Mouse (Mus musculus) forebrain, embryonic 12.5 days (tissue): Measurements from ENCODE around the gene Neurl4. TPM values are rescaled to one million over a fixed set of nuclear protein-coding genes. Genes with fewer than 3 reads are reported as not detected.
"Not testable (repeated sequence)": the region's sequence is repeated elsewhere in the genome, so short reads cannot be mapped to it uniquely, and the experiment has no call there.

Source experiments
- ATAC-seq: fragments of 200-750 bp; cut with Nextera tagmentation; 2 replicates; pipeline ENCODE4 v1.8.0; 2017; ENCODE audit warnings: moderate TSS enrichment; ENCODE audit not compliant: low FRiP score
- H3K27ac ChIP-seq: fragments of 300-500 bp; sonication (generic); 2 replicates; pipeline ENCODE4 v1.5.1; 2016; ENCODE audit warnings: mild to moderate bottlenecking
- H3K27me3 ChIP-seq: fragments of 300-500 bp; sonication (generic); 2 replicates; pipeline ENCODE4 v1.6.1; 2016; ENCODE audit warnings: mild to moderate bottlenecking
- H3K36me3 ChIP-seq: fragments of 300-500 bp; sonication (generic); replicated peaks from 2 replicates; pipeline ENCODE4 v1.6.1; 2016; ENCODE audit warnings: mild to moderate bottlenecking
- H3K4me1 ChIP-seq: fragments of 300-500 bp; sonication (generic); 2 replicates; pipeline ENCODE4 v1.6.1; 2016
- H3K4me2 ChIP-seq: fragments of 300-500 bp; sonication (generic); 2 replicates; pipeline ENCODE4 v1.6.1; 2016; ENCODE audit warnings: mild to moderate bottlenecking, moderate library complexity
- H3K4me3 ChIP-seq: fragments of 300-500 bp; sonication (generic); replicated peaks from 2 replicates; pipeline ENCODE4 v1.5.1; 2016; ENCODE audit warnings: mild to moderate bottlenecking
- H3K9ac ChIP-seq: fragments of 300-500 bp; sonication (generic); 2 replicates; pipeline ENCODE4 v1.6.1; 2016; ENCODE audit warnings: mild to moderate bottlenecking
- H3K9me3 ChIP-seq: fragments of 300-500 bp; sonication (generic); 2 replicates; pipeline ENCODE4 v1.6.1; 2016
- WGBS: fragments of 180-500 bp; shearing (Covaris S2); methylation state at CpG from one replicate; pipeline ENCODE4 v1.1.7; 2016; 5-methylcytosine and 5-hydroxymethylcytosine counted together
- polyA plus RNA-seq: library from polyadenylated mRNA; unstranded; fragments of >200 nt; fragmentation: Nextera tagmentation; extraction: Ambion mirVana; gene quantifications from 2 replicates; pipeline ENCODE4 v1.2.1, GENCODE M21; 2016

Neurl4 gene
- polyA plus RNA-seq = 18.9 and 19.3 TPM in 2 replicates

- H3K9ac ChIP-seq = peak within 1 kb of the TSS; percentile 94
- peaks cover 37% of the 10 kb centered on the region for H3K4me1 ChIP-seq
- H3K36me3 ChIP-seq = peaks cover 33% of the 10 kb centered on the region
- H3K4me2 ChIP-seq = peak within 1 kb of the TSS; percentile 93
- H3K27ac ChIP-seq = peak within 1 kb of the TSS; percentile 98
- H3K27me3 ChIP-seq = no peaks in the 10 kb centered on the region
- peak; percentile 94 for ATAC-seq
- H3K4me3 ChIP-seq = peak within 1 kb of the TSS; percentile 96
- under 1% methylated on average over 38 of the region's 38 CpGs for WGBS
- no peaks in the 10 kb centered on the region for H3K9me3 ChIP-seq
These were observed at the start of gene Neurl4, which contains the start of gene 2810408A11Rik for GRCm38 (mm10) chr11:69900471-69901405. Gene Neurl4 (plus strand): TSS chr11:69901072. Gene 2810408A11Rik (minus strand): TSS chr11:69900987.

GRCm38 (mm10) chr11:69853994-69854393 is 46.9 kb upstream of the Neurl4 start:
- H3K4me2 ChIP-seq = no peak overlapping the region
- H3K4me3 ChIP-seq = no peak overlapping the region
- ATAC-seq = no peak
- H3K4me1 ChIP-seq = peaks cover 15% of the 10 kb centered on the region
- H3K27ac ChIP-seq = no peak overlapping the region
- peaks cover 30% of the 10 kb centered on the region for H3K36me3 ChIP-seq
- no peaks in the 10 kb centered on the region for H3K9me3 ChIP-seq
- whole genome bisulfite sequencing = 79% methylated on average over 7 of the region's 7 CpGs
- H3K27me3 ChIP-seq = peaks cover 16% of the 10 kb centered on the region
- H3K9ac ChIP-seq = no peak overlapping the region

GRCm38 (mm10) chr11:69854680-69855079 is 46.2 kb upstream of the Neurl4 start:
- Histone ChIP-seq H3K27ac (0 out of 2 replicates have a peak overlapping the region, but pooled peaks have one; percentile 33), H3K9ac (no peak overlapping the region), H3K4me1 (peaks cover 15% of the 10 kb centered on the region), H3K36me3 (peaks cover 23% of the 10 kb centered on the region), H3K27me3 (peaks cover 23% of the 10 kb centered on the region), H3K9me3 (no peaks in the 10 kb centered on the region), H3K4me3 (no peak overlapping the region), H3K4me2 (no peak overlapping the region)
- no peak for ATAC-seq
- WGBS = 88% methylated on average over 10 of the region's 10 CpGs

GRCm38 (mm10) chr11:69855347-69855746 is 45.5 kb upstream of the Neurl4 start:
- no peak overlapping the region for H3K4me3 ChIP-seq
- peaks cover 12% of the 10 kb centered on the region for H3K4me1 ChIP-seq
- peaks cover 27% of the 10 kb centered on the region for H3K27me3 ChIP-seq
- peaks cover 17% of the 10 kb centered on the region for H3K36me3 ChIP-seq
- no peak overlapping the region for H3K9ac ChIP-seq
- no peak; the same call in 1 of the 2 replicates for ATAC-seq
- H3K27ac ChIP-seq = 0 out of 2 replicates have a peak overlapping the region, but pooled peaks have one; percentile 33
- H3K4me2 ChIP-seq = peak overlapping the region; percentile 4; the same call in 1 of the 2 replicates
- WGBS = 16% methylated on average over 16 of the region's 16 CpGs
- H3K9me3 ChIP-seq = no peaks in the 10 kb centered on the region

- Histone ChIP-seq H3K4me2 (no peak within 1 kb of the TSS), H3K9me3 (no peaks in the 10 kb centered on the region), H3K4me3 (no peak within 1 kb of the TSS), H3K36me3 (no peaks in the 10 kb centered on the region), H3K27ac (no peak within 1 kb of the TSS), H3K27me3 (peaks cover 27% of the 10 kb centered on the region), H3K4me1 (peaks cover 7% of the 10 kb centered on the region), H3K9ac (no peak within 1 kb of the TSS)
- 20% methylated on average over 30 of the region's 30 CpGs for WGBS
- ATAC-seq = no peak
These were observed 42.5 kb upstream of the Neurl4 start, which contains the start of gene Tnk1 for GRCm38 (mm10) chr11:69858113-69858998. Gene Tnk1 (minus strand): TSS chr11:69858730.

GRCm38 (mm10) chr11:69863729-69864128 is 37.1 kb upstream of the Neurl4 start:
- 80% methylated on average over 3 of the region's 3 CpGs for WGBS

GRCm38 (mm10) chr11:69864138-69864860 is 36.6 kb upstream of the Neurl4 start:
- Histone ChIP-seq H3K27ac (no peak overlapping the region), H3K36me3 (no peaks in the 10 kb centered on the region), H3K9me3 (no peaks in the 10 kb centered on the region), H3K4me3 (no peak overlapping the region), H3K27me3 (peaks cover 8% of the 10 kb centered on the region), H3K4me1 (0 out of 2 replicates have a peak, but pooled peaks cover 7% of the 10 kb centered on the region), H3K9ac (no peak overlapping the region), H3K4me2 (no peak overlapping the region)
- no peak for ATAC-seq
- WGBS = 56% methylated on average over 8 of the region's 8 CpGs

More at GRCm38 (mm10) chr11:69863729-69864128, 37.1 kb upstream of the Neurl4 start:
- H3K4me3 ChIP-seq, H3K9ac ChIP-seq, ATAC-seq, H3K27ac ChIP-seq, H3K36me3 ChIP-seq, H3K9me3 ChIP-seq, H3K4me1 ChIP-seq, H3K4me2 ChIP-seq: not testable (repeated sequence)
- H3K27me3 ChIP-seq = peaks cover 13% of the 10 kb centered on the region

GRCm38 (mm10) chr11:69865561-69865960 is 35.3 kb upstream of the Neurl4 start:
- Histone ChIP-seq H3K27me3 (no peaks in the 10 kb centered on the region), H3K9ac (no peak overlapping the region), H3K9me3 (no peaks in the 10 kb centered on the region), H3K4me1 (0 out of 2 replicates have a peak, but pooled peaks cover 7% of the 10 kb centered on the region), H3K27ac (no peak overlapping the region), H3K4me3 (no peak overlapping the region), H3K4me2 (no peak overlapping the region), H3K36me3 (no peaks in the 10 kb centered on the region)
- no peak for ATAC-seq
- WGBS = 88% methylated on average over 9 of the region's 9 CpGs

- 70% methylated on average over 9 of the region's 9 CpGs for WGBS
- no peak overlapping the region for H3K4me2 ChIP-seq
- no peaks in the 10 kb centered on the region for H3K27me3 ChIP-seq
- no peak for ATAC-seq
- H3K4me1 ChIP-seq = 0 out of 2 replicates have a peak, but pooled peaks cover 7% of the 10 kb centered on the region
- no peaks in the 10 kb centered on the region for H3K9me3 ChIP-seq
- H3K9ac ChIP-seq = no peak overlapping the region
- H3K36me3 ChIP-seq = no peaks in the 10 kb centered on the region
- no peak overlapping the region for H3K27ac ChIP-seq
- H3K4me3 ChIP-seq = no peak overlapping the region
These were observed 33.5 kb upstream of the Neurl4 start for GRCm38 (mm10) chr11:69867335-69867734.

- 80% methylated on average over 2 of the region's 2 CpGs for WGBS
- ATAC-seq = no peak
- Histone ChIP-seq H3K4me1 (0 out of 2 replicates have a peak, but pooled peaks cover 7% of the 10 kb centered on the region), H3K9me3 (no peaks in the 10 kb centered on the region), H3K4me2 (no peak overlapping the region), H3K27ac (no peak overlapping the region), H3K27me3 (no peaks in the 10 kb centered on the region), H3K36me3 (no peaks in the 10 kb centered on the region), H3K9ac (no peak overlapping the region), H3K4me3 (no peak overlapping the region)
These were observed 30.4 kb upstream of the Neurl4 start for GRCm38 (mm10) chr11:69870289-69871069.

- Histone ChIP-seq H3K9me3 (no peaks in the 10 kb centered on the region), H3K4me2 (no peak overlapping the region), H3K9ac (no peak overlapping the region), H3K4me1 (peaks cover 2% of the 10 kb centered on the region), H3K27ac (no peak overlapping the region), H3K4me3 (no peak overlapping the region), H3K36me3 (no peaks in the 10 kb centered on the region), H3K27me3 (no peaks in the 10 kb centered on the region)
- WGBS = 94% methylated on average over 7 of the region's 7 CpGs
- no peak for ATAC-seq
These were observed 29.1 kb upstream of the Neurl4 start for GRCm38 (mm10) chr11:69871822-69872221.
